Mouse (Mus musculus): ENCODE measurements at regions not wholly inside any gene's neighbourhood (a gene's known extent, or its start where the extent isn't known, plus 50 kb on each side); places are given as distances from the start of the nearest gene placed in this dataset.

DNA sequence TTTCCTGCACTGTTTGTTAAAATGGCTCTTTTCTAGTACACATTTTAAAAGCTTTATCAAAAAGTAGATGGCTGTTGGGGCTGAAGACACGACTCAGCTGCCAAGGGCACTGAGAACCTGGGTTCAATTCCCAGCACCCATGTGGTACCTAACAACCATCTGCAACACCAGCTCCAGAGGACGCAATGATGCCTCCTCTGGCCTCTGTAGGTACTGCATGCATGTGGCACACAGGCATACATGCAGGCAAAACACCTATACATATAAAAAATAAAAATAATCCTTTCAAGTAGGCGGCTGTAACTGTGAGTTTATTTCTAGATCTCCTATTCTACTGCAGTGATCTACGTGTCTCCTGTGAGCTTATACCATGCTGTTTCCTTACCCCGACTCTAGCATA lies 76.5 kb upstream of the Tank start:
- no peak for TF ChIP-seq CTCF (IDR thresholded peaks at IDR 0.05; ENCODE audit: extremely low read depth, insufficient read depth, insufficient read length, insufficient replicate concordance)
- TF ChIP-seq POLR2A (IDR thresholded peaks at IDR 0.05; ENCODE audit: low read depth, low read length) = no peak
